Mouse (Mus musculus) midbrain, embryonic 14.5 days (tissue): Measurements from ENCODE around the gene Ncmap. TPM values are rescaled to one million over a fixed set of nuclear protein-coding genes. Genes with fewer than 3 reads are reported as not detected.

Source experiments
- ATAC-seq: fragments of 200-750 bp; cut with Nextera tagmentation; 2 replicates; pipeline ENCODE4 v1.8.0; 2017; ENCODE audit warnings: moderate number of reproducible peaks, moderate library complexity; ENCODE audit not compliant: low FRiP score, low TSS enrichment
- DNase-seq: peaks from one replicate; pipeline ENCODE4 v3.0.0-alpha.2; 2015
- H3K27ac ChIP-seq: fragments of 300-500 bp; sonication (generic); replicated peaks from 2 replicates; pipeline ENCODE4 v1.5.1; 2014; ENCODE audit warnings: mild to moderate bottlenecking, low read depth, low read length, moderate library complexity
- H3K27me3 ChIP-seq: fragments of 300-500 bp; sonication (generic); 2 replicates; pipeline ENCODE4 v1.6.1; 2014; ENCODE audit warnings: low read length, control low read depth, mixed read lengths; ENCODE audit not compliant: control insufficient read depth, insufficient read depth
- H3K36me3 ChIP-seq: fragments of 300-500 bp; sonication (generic); 2 replicates; pipeline ENCODE4 v1.6.1; 2014; ENCODE audit warnings: low read length, control low read depth; ENCODE audit not compliant: control insufficient read depth, insufficient read depth
- H3K4me1 ChIP-seq: fragments of 300-500 bp; sonication (generic); 2 replicates; pipeline ENCODE4 v1.6.1; 2014; ENCODE audit warnings: mild to moderate bottlenecking, antibody characterized with exemption, low read length, control low read depth; ENCODE audit not compliant: control insufficient read depth, insufficient read depth
- H3K4me2 ChIP-seq: fragments of 300-500 bp; sonication (generic); 2 replicates; pipeline ENCODE4 v1.6.1; 2014; ENCODE audit warnings: mild to moderate bottlenecking, low read length, moderate library complexity
- H3K4me3 ChIP-seq: fragments of 300-500 bp; sonication (generic); replicated peaks from 2 replicates; pipeline ENCODE4 v1.5.1; 2014; ENCODE audit warnings: low read depth, low read length
- H3K9ac ChIP-seq: fragments of 300-500 bp; sonication (generic); replicated peaks from 2 replicates; pipeline ENCODE4 v1.6.1; 2014; ENCODE audit warnings: mild to moderate bottlenecking, low read length, moderate library complexity
- H3K9me3 ChIP-seq: fragments of 300-500 bp; sonication (generic); 2 replicates; pipeline ENCODE4 v1.6.1; 2016; ENCODE audit warnings: low read length, control low read depth, mixed read lengths; ENCODE audit not compliant: control insufficient read depth
- WGBS: fragments of 180-500 bp; shearing (Covaris S2); extraction: QIAGEN DNeasy Blood & Tissue Kit; methylation state at CpG from one replicate; pipeline ENCODE4 v1.1.7; 2014; 5-methylcytosine and 5-hydroxymethylcytosine counted together
- microRNA counts: library from miRNA; unstranded; fragments of <30 nt; microRNA quantifications from one replicate; lab custom pipeline; 2016
- microRNA-seq: library from miRNA; unstranded; fragments of <30 nt; microRNA quantifications from one replicate; pipeline ENCODE4, GENCODE M21; 2016
- polyA plus RNA-seq: library from polyadenylated mRNA; unstranded; fragments of >200 nt; fragmentation: Nextera tagmentation; extraction: Ambion mirVana; gene quantifications from 2 replicates; pipeline ENCODE4 v1.2.1, GENCODE M21; 2014

Gene Ncmap
- polyA plus RNA-seq, 1 experiment from 2014 or later: 0.67 TPM

DNA sequence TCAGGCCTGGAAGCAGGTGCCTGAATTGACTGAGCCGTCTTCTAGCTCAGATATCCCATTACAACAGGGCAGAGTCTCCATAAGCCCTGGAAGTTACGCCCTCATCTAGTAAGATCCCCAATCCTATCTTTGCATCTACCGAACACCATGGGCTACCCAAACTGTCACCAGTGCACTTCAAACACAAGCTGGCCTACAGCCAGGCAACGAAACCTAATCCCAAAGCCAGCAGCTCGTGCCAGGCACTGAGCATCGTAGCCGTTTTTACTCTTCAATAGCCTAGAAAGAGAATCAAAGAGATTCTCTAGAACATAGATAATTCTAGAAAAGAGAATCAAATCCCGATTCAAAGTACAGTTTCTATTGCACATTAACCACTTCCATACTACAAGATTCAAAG lies 75.0 kb downstream of the Ncmap start:
- H3K4me3 ChIP-seq: no peak overlapping the region
- ATAC-seq (no peak), DNase-seq (no peak)
- no peak overlapping the region for H3K4me2 ChIP-seq
- peaks cover 98% of the 10 kb centered on the region for H3K36me3 ChIP-seq
- no peak overlapping the region for H3K27ac ChIP-seq
- H3K9me3 ChIP-seq: no peaks in the 10 kb centered on the region
- no peak overlapping the region for H3K9ac ChIP-seq
- H3K27me3 ChIP-seq: no peaks in the 10 kb centered on the region
- no peaks in the 10 kb centered on the region for H3K4me1 ChIP-seq
- 92% methylated on average over 8 of the region's 8 CpGs for WGBS

MicroRNAs within 50 kb of the gene (microRNA counts, 519-probe panel; counts per million panel counts)
- not detected for microRNA mmu-miR-700 (lab: Ali Mortazavi, UCI)

Small RNAs within 50 kb of the gene (microRNA-seq; reads per million reads assigned to microRNA genes)
- gene Mir700: 258 reads per million, percentile 65 among the genes with 10 or more reads in this experiment

Other genes starting within 250 kb of the Ncmap start
- 34.9 and 61.9 TPM in 2 replicates for gene Clic4, start 125.4 kb downstream of the Ncmap start, polyA plus RNA-seq
- 160 and 179 TPM in 2 replicates for gene Srrm1, start 44.9 kb downstream of the Ncmap start, polyA plus RNA-seq
- 40.9 and 50.2 TPM in 2 replicates for gene Rcan3, start 35.6 kb upstream of the Ncmap start, polyA plus RNA-seq
- gene Stpg1, start 96.6 kb upstream of the Ncmap start, polyA plus RNA-seq: 0.68 TPM in 1 of 2 replicates, not detected in the other
- gene Nipal3, start 96.8 kb upstream of the Ncmap start, polyA plus RNA-seq: 7.7 and 9.8 TPM in 2 replicates
- 1.5 and 1.6 TPM in 2 replicates for gene Grhl3, start 175.4 kb upstream of the Ncmap start, polyA plus RNA-seq